Mouse (Mus musculus) brain, embryonic 14.5 days (tissue): ENCODE data around the gene Myef2.
"Not testable (repeated sequence)": the region's sequence is repeated elsewhere in the genome, so short reads cannot be mapped to it uniquely, and the experiment has no call there.

Source experiments
- CTCF ChIP-seq: fragments of 200-500 bp; IDR thresholded peaks from 2 replicates; pipeline ENCODE4 v1.5.1; 2012; ENCODE audit warnings: inconsistent platforms, mild to moderate bottlenecking, moderate library complexity, borderline replicate concordance; ENCODE audit not compliant: insufficient read depth, insufficient read length; ENCODE audit errors: extremely low read depth
- POLR2A ChIP-seq: fragments of 200-500 bp; IDR thresholded peaks from 2 replicates; pipeline ENCODE4 v1.6.1; 2012; ENCODE audit warnings: mild to moderate bottlenecking, inconsistent platforms, borderline replicate concordance; ENCODE audit not compliant: poor library complexity, insufficient read depth, insufficient read length, severe bottlenecking; ENCODE audit errors: extremely low read depth

- TF ChIP-seq CTCF, POLR2A: not testable (repeated sequence)
Measured at GRCm38 (mm10) chr2:125104491-125104890, 19.0 kb downstream of the Myef2 start.
